Mouse (Mus musculus) forebrain, embryonic 10.5 days (tissue): Measurements from ENCODE around the gene Fgfrl1. TPM values are rescaled to one million over a fixed set of nuclear protein-coding genes. Genes with fewer than 3 reads are reported as not detected.

ENCODE experiments used
- DNase-seq: peaks from one replicate; pipeline ENCODE4 v3.0.0-alpha.2; 2017; ENCODE audit warnings: low spot score; ENCODE audit errors: extremely low spot score
- H3K27ac ChIP-seq: fragments of 300-500 bp; sonication (generic); 2 replicates; pipeline ENCODE4 v1.5.1; 2016; ENCODE audit warnings: mild to moderate bottlenecking
- H3K27me3 ChIP-seq: fragments of 300-500 bp; sonication (generic); 2 replicates; pipeline ENCODE4 v1.6.1; 2016; ENCODE audit warnings: mild to moderate bottlenecking; ENCODE audit not compliant: poor library complexity, severe bottlenecking
- H3K36me3 ChIP-seq: fragments of 300-500 bp; sonication (generic); replicated peaks from 2 replicates; pipeline ENCODE4 v1.6.1; 2016; ENCODE audit warnings: mild to moderate bottlenecking, moderate library complexity
- H3K4me1 ChIP-seq: fragments of 300-500 bp; sonication (generic); 2 replicates; pipeline ENCODE4 v1.6.1; 2016
- H3K4me3 ChIP-seq: fragments of 300-500 bp; sonication (generic); 2 replicates; pipeline ENCODE4 v1.5.1; 2016; ENCODE audit warnings: mild to moderate bottlenecking, moderate library complexity
- H3K9me3 ChIP-seq: fragments of 300-500 bp; sonication (generic); 2 replicates; pipeline ENCODE4 v1.6.1; 2016; ENCODE audit warnings: mild to moderate bottlenecking, moderate library complexity
- WGBS: fragments of 180-500 bp; shearing (Covaris S2); methylation state at CpG from one replicate; pipeline ENCODE4 v1.1.7; 2016; 5-methylcytosine and 5-hydroxymethylcytosine counted together
- polyA plus RNA-seq: library from polyadenylated mRNA; unstranded; fragments of >200 nt; fragmentation: Nextera tagmentation; extraction: Ambion mirVana; gene quantifications from 2 replicates; pipeline ENCODE4 v1.2.1, GENCODE M21; 2016

The Fgfrl1 gene
- polyA plus RNA-seq, 1 experiment from 2014 or later, result 10.4 TPM

DNA sequence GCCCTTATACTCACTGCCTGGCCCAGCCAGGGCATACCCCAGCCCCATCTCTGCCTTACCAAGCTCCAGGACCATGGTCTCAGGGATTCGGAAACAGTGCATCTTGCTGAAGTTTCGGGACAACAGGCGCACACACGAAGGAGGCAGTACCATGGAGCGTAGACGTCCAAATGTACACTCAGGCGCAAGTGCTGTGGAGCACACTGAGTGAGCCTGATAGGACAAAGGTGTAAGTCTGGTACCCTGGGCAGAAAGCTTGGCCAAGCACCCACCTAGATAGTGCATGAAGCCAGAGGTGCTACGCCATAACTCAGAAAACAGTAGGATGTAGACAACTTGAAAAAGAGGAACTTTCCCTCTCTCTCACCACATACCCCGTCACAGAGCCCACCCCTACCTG, 36.8 kb upstream of the Fgfrl1 start:
- 95% methylated on average over 9 of the region's 9 CpGs for WGBS
- peaks cover 72% of the 10 kb centered on the region for H3K36me3 ChIP-seq
- H3K4me1 ChIP-seq, result peaks cover 23% of the 10 kb centered on the region
- no peak overlapping the region for H3K4me3 ChIP-seq
- H3K27me3 ChIP-seq, result no peaks in the 10 kb centered on the region
- H3K27ac ChIP-seq, result no peak overlapping the region
- no peak for DNase-seq
- H3K9me3 ChIP-seq, result no peaks in the 10 kb centered on the region

DNA sequence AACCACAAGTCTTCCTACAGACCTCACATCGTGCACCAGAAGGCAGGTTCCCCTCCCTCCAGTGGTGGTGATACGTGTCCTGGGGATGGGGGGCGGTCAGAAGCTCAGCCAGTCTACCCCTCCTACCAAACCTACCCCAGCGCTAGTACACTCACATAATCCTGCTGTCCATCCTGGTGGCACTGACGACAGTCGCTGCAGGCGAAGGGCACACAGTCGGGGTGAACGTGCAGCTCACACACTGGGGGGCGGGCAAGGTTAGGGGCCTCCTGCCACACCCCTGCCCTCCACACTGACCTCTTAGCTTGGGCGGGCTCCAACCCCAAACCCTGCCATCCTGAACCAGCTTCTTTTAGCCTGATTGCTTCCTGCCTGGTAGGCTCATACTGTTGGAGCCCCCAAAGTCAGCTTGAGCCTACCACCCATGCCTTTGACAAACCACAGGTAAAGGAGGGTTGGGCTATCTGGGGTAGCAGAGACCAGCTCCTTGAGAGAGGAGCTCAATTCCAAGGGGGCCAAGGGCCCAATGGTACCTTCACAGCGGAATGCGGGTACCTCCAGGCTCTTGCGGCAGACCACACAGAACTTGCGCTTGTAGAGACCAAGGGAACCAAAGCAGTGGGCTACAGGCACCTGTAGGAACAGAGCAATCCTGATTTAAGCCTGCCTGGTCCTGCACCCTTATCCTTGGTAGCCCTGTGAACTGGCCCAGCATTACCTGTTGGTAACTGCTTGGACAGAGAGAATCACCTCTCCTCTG, 36.1 kb upstream of the Fgfrl1 start:
- H3K27me3 ChIP-seq, result no peaks in the 10 kb centered on the region
- no peak overlapping the region for H3K4me3 ChIP-seq
- no peaks in the 10 kb centered on the region for H3K9me3 ChIP-seq
- no peak overlapping the region for H3K27ac ChIP-seq
- H3K36me3 ChIP-seq, result peaks cover 65% of the 10 kb centered on the region
- no peak for DNase-seq
- H3K4me1 ChIP-seq, result peaks cover 29% of the 10 kb centered on the region
- 95% methylated on average over 15 of the region's 15 CpGs for WGBS

DNA sequence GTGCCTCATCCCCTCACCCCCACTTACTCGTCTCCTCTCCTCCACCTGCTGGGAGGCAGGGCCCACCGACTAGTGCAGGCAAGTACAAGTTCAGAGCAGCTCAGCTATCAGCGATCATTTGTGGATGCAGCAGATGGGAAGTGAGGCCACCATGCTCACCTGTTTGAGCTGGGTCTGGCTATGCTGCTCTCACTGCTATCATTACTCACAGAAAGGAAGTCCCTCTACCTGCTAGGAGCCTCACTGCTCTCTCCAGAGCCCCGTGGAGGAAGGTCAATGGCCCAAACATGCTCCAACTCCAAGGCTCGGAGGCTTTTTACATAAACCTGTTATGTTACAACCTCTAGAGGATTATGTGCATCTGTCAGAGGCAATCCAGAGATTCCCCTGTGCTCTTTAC, 34.8 kb upstream of the Fgfrl1 start:
- DNase-seq, result no peak
- H3K4me3 ChIP-seq, result no peak overlapping the region
- WGBS, result 90% methylated on average over 5 of the region's 5 CpGs
- peaks cover 30% of the 10 kb centered on the region for H3K4me1 ChIP-seq
- peaks cover 53% of the 10 kb centered on the region for H3K36me3 ChIP-seq
- no peaks in the 10 kb centered on the region for H3K27me3 ChIP-seq
- H3K9me3 ChIP-seq, result no peaks in the 10 kb centered on the region
- H3K27ac ChIP-seq, result no peak overlapping the region

DNA sequence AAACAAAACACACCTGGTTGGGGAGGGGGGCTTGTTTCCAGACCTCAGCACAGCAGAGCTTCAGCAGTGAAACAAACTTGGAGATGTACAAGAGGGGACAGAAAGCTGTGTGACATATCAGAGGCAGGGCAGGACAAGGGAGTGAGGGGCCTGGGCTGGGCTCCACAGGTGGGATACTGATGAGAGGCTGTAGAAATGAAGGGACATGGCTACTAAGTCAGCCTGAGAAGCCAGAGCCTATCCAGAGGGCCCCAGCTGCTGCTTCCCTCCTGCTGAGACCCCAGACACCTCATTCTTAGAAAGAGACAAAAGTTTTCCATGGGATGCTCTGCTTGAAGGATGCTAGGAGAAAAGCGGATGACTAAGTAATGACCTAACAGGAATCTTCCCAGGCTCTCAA, 33.6 kb upstream of the Fgfrl1 start:
- 87% methylated on average over 1 of the region's 1 CpGs for WGBS
- Histone ChIP-seq H3K4me1 (peaks cover 30% of the 10 kb centered on the region), H3K36me3 (peaks cover 41% of the 10 kb centered on the region), H3K27ac (no peak overlapping the region), H3K9me3 (no peaks in the 10 kb centered on the region), H3K27me3 (peaks cover 5% of the 10 kb centered on the region), H3K4me3 (no peak overlapping the region)
- no peak for DNase-seq

DNA sequence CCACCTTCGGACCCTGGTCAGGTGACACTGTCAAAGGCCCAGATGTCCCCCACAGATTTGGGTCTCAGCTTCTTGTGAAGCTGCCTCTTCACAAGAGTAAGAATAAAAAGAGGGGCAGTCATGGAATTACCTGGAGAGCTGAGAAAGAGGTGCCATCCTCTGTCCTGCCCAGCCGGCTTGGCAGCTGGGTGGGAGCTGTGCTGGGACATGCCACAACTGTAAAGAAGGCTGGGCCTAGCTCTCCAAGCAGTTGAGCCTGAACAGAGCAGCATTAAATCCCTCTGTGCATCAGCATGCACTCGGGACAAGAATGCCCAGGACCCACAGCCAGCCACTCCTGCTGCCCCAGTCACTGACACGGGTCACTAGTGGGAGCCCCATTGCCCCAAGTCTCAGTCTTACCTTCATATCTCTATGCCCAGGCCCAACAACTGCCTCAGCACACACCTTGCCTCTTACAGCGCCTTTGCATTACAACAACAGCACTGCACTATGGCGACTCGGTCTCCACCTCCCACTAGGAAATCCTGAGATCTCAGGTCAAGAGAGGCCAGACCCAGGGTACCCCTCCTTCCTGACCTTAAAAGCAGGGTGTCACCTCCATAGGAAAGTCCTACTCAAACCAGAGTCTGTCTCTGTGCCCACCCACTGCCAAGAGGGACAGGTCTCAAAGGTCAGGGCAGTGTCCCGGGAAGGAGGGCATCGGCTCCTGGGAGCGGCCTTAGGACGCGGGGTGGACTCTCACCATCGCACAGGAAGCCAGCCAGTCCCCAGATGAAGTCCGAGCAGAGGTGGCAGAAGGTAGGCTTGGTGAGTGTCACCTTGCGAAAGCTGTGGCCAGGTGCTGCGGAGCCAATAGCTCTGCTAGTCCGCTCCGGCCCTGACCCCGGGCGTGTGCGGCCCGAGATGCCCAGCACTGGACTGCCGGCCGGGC, 32.2 kb upstream of the Fgfrl1 start, which contains the start of gene Idua:
TSS of gene Idua (plus strand) at position 634 of the 934 bp plus-strand sequence.
- peak within 1 kb of the TSS; percentile 88 for H3K27ac ChIP-seq
- 10% methylated on average over 24 of the region's 24 CpGs for WGBS
- no peak for DNase-seq

DNA sequence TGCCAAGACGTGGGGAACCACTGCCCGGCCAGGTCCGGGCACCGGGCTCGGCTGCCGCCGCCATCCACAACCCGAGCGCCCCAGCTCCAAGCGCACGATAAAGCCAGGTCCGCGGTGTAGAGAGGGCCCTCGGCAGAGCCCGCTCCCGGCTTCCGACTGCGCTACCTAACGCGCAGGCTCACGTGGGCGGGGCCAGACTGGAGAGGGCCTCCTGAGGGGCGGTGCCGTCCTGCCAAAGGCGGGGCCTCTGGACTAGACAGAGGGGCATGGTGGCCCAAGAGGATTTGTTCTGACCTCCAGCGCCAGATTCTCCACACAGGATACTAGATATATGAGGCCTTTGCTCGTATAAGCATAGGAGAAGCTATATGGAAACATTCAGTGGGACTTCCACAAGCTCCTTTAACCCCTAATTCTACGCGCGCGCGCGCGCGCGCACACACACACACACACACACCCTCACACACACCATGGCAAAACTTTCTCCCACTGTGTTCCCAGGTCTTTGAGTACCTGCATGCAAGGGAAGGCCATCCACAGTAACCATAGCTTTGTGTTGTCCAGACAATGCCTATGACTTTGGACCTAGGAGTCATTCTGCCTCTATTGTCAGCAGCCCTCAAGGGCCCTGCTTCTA, 31.4 kb upstream of the Fgfrl1 start:
- Histone ChIP-seq H3K36me3 (peaks cover 19% of the 10 kb centered on the region), H3K4me3 (peak overlapping the region; percentile 88), H3K9me3 (no peaks in the 10 kb centered on the region), H3K4me1 (peaks cover 30% of the 10 kb centered on the region), H3K27me3 (peaks cover 5% of the 10 kb centered on the region), H3K27ac (peak overlapping the region; percentile 88)
- 12% methylated on average over 36 of the region's 36 CpGs for WGBS
- DNase-seq, result peak; percentile 84

More for the DNA sequence above, 32.2 kb upstream of the Fgfrl1 start, which contains the start of gene Idua:
- Histone ChIP-seq H3K4me1 (peaks cover 30% of the 10 kb centered on the region), H3K4me3 (peak within 1 kb of the TSS; percentile 88), H3K36me3 (peaks cover 27% of the 10 kb centered on the region), H3K27me3 (peaks cover 5% of the 10 kb centered on the region), H3K9me3 (no peaks in the 10 kb centered on the region)

DNA sequence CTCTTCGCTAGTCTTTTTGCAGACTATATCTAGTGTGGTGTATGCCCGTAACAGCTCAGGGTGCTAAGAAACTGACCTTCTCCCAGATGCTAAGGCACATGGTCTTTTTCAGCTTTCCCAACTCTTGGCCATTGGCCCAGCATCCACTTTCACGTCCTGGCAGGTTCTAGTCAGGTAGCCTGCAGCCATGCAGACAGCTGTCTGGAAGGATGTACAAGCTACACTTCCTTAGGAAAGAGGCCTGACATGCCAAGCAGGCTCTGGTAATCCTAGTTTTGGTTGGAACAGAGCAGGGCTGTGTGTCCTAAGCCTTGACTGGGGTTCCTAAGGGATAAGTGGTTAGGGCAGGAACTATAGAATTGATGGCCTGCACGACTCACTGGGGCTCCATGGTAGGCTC, 29.4 kb upstream of the Fgfrl1 start:
- Histone ChIP-seq H3K4me1 (peaks cover 30% of the 10 kb centered on the region), H3K9me3 (no peaks in the 10 kb centered on the region)
- WGBS, result 88% methylated on average over 4 of the region's 4 CpGs

DNA sequence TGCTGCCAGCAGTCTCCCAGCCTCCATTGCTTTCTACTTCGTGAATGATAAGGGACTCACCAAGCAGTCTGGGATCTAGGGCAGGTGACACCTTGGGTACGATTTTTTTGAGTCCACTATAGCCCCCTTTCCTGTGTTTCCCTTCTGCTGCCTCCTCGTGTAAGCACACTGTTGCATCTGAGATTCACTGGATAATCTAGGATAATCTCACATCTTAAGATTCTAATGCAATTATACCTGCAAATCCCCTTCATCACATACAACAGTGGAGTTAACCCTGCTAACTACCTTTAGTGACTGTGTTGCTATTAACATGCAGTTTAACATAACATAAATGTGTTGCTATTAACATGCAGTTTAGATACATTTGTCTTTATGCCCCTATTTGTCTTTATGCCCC, 27.1 kb upstream of the Fgfrl1 start:
- H3K36me3 ChIP-seq, result no peaks in the 10 kb centered on the region
- H3K9me3 ChIP-seq, result no peaks in the 10 kb centered on the region
- H3K27me3 ChIP-seq, result peaks cover 5% of the 10 kb centered on the region
- no peak overlapping the region for H3K27ac ChIP-seq
- peaks cover 26% of the 10 kb centered on the region for H3K4me1 ChIP-seq
- no peak overlapping the region for H3K4me3 ChIP-seq
- DNase-seq, result no peak
- 61% methylated on average over 3 of the region's 3 CpGs for WGBS

More for the DNA sequence above, 29.4 kb upstream of the Fgfrl1 start:
- Histone ChIP-seq H3K27me3 (peaks cover 5% of the 10 kb centered on the region), H3K27ac (no peak overlapping the region), H3K36me3 (peaks cover under 1% of the 10 kb centered on the region; the same call in 1 of the 2 replicates), H3K4me3 (no peak overlapping the region)
- no peak for DNase-seq

DNA sequence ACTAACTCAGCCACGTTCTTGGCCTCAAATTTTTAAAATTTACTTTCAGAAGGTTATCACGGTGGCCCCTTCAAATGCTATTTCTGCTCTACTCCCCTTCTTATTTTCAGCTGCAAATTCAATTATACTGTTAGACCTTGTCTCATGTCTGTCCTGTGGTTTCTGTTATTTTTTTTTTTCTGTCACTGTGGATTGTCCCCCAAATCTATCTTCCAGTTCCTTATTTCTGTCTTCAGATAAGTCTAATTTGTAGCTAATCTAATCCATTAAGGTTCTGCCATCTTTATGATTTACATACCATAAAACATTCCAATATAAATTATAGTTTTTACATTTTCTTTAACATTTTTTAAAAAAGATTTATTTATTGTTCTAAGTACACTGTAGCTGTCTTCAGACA, 24.8 kb upstream of the Fgfrl1 start:
- 92% methylated on average over 2 of the region's 2 CpGs for WGBS
- DNase-seq, result no peak
- H3K9me3 ChIP-seq, result no peaks in the 10 kb centered on the region
- H3K36me3 ChIP-seq, result peaks cover 12% of the 10 kb centered on the region
- peaks cover 20% of the 10 kb centered on the region for H3K4me1 ChIP-seq
- no peak overlapping the region for H3K4me3 ChIP-seq
- H3K27me3 ChIP-seq, result peaks cover 5% of the 10 kb centered on the region
- H3K27ac ChIP-seq, result no peak overlapping the region

DNA sequence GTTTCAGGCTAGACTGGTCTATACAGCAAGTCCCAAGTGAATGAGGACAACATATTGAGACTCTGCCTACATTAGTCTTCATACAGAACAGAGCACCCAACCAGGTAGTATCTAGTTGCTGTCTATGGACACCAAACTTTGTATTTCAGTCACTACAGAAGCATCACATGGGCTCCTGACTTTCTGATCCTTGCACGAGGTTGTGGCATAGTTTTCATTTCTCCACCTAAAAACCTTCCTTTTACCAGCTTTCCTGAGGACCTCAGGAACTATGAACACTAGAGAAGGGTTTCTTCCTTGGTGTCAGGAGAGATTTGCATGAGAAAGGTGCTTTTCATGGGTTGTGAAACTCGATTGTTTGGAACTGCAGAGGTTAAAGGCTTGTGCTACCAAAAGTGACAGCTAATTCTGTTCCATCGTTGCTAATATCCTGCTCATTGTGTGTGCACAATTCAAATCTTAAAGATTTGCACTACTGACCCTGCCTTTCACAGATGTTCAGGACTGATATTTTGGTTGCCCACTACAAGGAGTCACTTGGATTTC, 23.7 kb upstream of the Fgfrl1 start:
- peak overlapping the region; percentile 93 for H3K27ac ChIP-seq
- peaks cover 22% of the 10 kb centered on the region for H3K36me3 ChIP-seq
- no peaks in the 10 kb centered on the region for H3K27me3 ChIP-seq
- 21% methylated on average over 3 of the region's 3 CpGs for WGBS
- H3K4me3 ChIP-seq, result peak overlapping the region; percentile 60
- DNase-seq, result no peak
- H3K9me3 ChIP-seq, result no peaks in the 10 kb centered on the region
- peaks cover 20% of the 10 kb centered on the region for H3K4me1 ChIP-seq

DNA sequence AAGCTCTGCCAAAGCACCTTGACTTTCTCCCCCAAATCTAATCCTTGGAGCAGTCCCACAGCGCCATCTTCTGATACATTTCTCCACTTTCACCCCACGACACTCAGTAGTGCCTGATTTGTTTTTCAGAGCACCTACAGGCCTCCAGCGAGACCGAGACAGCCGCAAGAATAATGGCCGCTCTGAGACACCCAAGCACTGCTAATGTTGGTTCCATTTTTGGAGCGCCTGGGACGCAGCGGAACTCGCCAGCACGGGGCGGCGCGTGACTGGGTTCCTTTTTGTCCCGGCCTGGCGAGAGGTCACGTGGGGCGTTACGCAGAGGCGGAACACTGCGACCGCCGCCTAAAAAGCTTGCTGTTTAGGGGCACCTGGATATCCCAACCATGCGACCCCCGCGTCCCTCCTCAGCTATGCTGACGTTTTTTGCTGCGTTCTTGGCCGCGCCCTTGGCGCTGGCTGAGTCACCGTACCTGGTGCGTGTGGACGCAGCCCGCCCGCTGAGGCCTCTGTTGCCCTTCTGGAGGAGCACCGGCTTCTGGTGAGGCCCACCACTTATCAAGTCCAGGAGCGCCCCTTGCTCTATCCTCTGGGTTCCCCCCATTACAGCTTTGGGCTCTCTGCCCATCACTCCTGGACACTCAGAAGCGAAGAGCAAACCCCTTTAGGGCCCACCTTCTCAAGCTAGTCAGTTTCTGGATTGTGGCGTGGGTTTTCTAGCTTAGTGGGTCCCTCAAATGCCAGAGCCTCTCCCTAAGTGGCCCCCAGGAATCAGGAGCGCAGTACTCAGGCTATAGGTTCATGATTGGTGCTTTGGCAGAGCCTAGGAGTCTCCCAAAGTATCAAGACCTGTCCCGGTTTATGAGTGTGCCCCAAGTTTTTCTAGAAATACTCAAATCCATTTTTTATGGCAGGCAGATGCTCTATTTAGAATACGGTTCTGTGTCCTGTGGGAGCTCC, 22.9 kb upstream of the Fgfrl1 start, which contains the start of gene Dgkq:
TSS of gene Dgkq (minus strand) at position 696 of the 960 bp plus-strand sequence.
- peak within 1 kb of the TSS; percentile 93 for H3K27ac ChIP-seq
- WGBS, result 7% methylated on average over 43 of the region's 43 CpGs
- peak within 1 kb of the TSS; percentile 60 for H3K4me3 ChIP-seq
- no peaks in the 10 kb centered on the region for H3K9me3 ChIP-seq
- peaks cover 20% of the 10 kb centered on the region for H3K4me1 ChIP-seq
- H3K36me3 ChIP-seq, result peaks cover 28% of the 10 kb centered on the region
- peak; percentile 83 for DNase-seq
- no peaks in the 10 kb centered on the region for H3K27me3 ChIP-seq
